Mouse (Mus musculus) neural tube, embryonic 12.5 days (tissue): ENCODE measurements around the gene Parpbp. TPM values are rescaled to one million over a fixed set of nuclear protein-coding genes. Genes with fewer than 3 reads are reported as not detected.

Source experiments
- ATAC-seq: fragments of 200-750 bp; cut with Nextera tagmentation; 2 replicates; pipeline ENCODE4 v1.8.0; 2017; ENCODE audit warnings: low read depth, mild to moderate bottlenecking, moderate TSS enrichment, moderate library complexity; ENCODE audit not compliant: low FRiP score
- H3K27ac ChIP-seq: fragments of 300-500 bp; sonication (generic); 2 replicates; pipeline ENCODE4 v1.5.1; 2016
- H3K27me3 ChIP-seq: fragments of 300-500 bp; sonication (generic); replicated peaks from 2 replicates; pipeline ENCODE4 v1.6.1; 2016; ENCODE audit warnings: mild to moderate bottlenecking
- H3K36me3 ChIP-seq: fragments of 300-500 bp; sonication (generic); 2 replicates; pipeline ENCODE4 v1.6.1; 2016; ENCODE audit warnings: mild to moderate bottlenecking
- H3K4me1 ChIP-seq: fragments of 300-500 bp; sonication (generic); 2 replicates; pipeline ENCODE4 v1.6.1; 2016
- H3K4me2 ChIP-seq: fragments of 300-500 bp; sonication (generic); replicated peaks from 2 replicates; pipeline ENCODE4 v1.6.1; 2016; ENCODE audit warnings: mild to moderate bottlenecking
- H3K4me3 ChIP-seq: fragments of 300-500 bp; sonication (generic); 2 replicates; pipeline ENCODE4 v1.5.1; 2016
- H3K9ac ChIP-seq: fragments of 300-500 bp; sonication (generic); 2 replicates; pipeline ENCODE4 v1.6.1; 2016; ENCODE audit warnings: mild to moderate bottlenecking
- H3K9me3 ChIP-seq: fragments of 300-500 bp; sonication (generic); 2 replicates; pipeline ENCODE4 v1.6.1; 2016; ENCODE audit warnings: mild to moderate bottlenecking
- WGBS: fragments of 180-500 bp; shearing (Covaris S2); methylation state at CpG from one replicate; pipeline ENCODE4 v1.1.7; 2016; 5-methylcytosine and 5-hydroxymethylcytosine counted together
- polyA plus RNA-seq: library from polyadenylated mRNA; unstranded; fragments of >200 nt; fragmentation: Nextera tagmentation; extraction: Ambion mirVana; gene quantifications from 2 replicates; pipeline ENCODE4 v1.2.1, GENCODE M21; 2016

The Parpbp gene
- 7.8 and 7.9 TPM in 2 replicates for polyA plus RNA-seq

DNA sequence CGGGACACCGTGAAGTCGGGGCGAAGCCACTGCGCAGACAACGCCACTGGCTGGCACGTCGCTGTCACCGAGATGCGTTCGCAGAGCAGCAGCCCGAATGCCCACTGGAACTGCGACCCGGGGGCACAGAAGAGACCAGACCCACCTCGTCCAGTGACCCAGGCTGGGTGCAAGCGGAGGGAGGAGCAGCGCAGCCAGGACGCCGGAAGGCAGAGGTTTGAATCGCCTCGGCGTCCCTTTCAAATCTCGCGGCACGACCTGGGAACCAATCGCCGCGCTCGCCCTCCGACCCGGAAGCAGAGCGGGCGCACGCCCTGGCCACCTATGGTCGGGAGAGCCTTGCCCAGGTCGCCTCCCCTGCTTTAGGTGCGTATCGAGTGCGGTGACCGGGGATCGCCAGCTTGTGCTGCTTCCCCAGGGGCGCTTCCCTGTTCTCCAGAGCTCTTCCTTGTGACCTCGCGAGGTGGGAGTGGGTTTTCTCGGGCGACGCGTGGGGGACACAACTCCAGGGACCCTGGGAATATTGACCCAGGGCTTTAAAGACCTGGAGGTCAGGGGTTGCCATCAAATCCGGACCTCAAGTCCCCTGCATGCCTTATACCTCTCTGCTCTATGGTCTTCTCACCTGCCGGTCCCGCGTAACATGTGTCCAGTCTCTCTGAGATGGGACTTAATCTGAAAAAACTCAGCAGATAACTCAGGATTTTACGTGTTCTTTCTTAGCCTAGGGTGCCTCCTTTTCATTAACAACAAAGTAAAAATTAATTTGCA is at the start of gene Parpbp, which contains the start of gene Nup37:
Gene Parpbp (minus strand): TSS at position 235 of the 771 bp plus-strand sequence.
Gene Nup37 (plus strand): TSS at position 286 of the 771 bp plus-strand sequence.
- peak within 1 kb of the TSS; percentile 81 for H3K4me2 ChIP-seq
- no peaks in the 10 kb centered on the region for H3K9me3 ChIP-seq
- peak within 1 kb of the TSS; percentile 68 for H3K9ac ChIP-seq
- peaks cover 16% of the 10 kb centered on the region for H3K4me1 ChIP-seq
- 1% methylated on average over 53 of the region's 53 CpGs for WGBS
- H3K27me3 ChIP-seq, result no peaks in the 10 kb centered on the region
- no peak within 1 kb of the TSS for H3K27ac ChIP-seq
- ATAC-seq, result peak; percentile 98
- peaks cover 11% of the 10 kb centered on the region; the same call in 1 of the 2 replicates for H3K36me3 ChIP-seq
- peak within 1 kb of the TSS; percentile 78 for H3K4me3 ChIP-seq

DNA sequence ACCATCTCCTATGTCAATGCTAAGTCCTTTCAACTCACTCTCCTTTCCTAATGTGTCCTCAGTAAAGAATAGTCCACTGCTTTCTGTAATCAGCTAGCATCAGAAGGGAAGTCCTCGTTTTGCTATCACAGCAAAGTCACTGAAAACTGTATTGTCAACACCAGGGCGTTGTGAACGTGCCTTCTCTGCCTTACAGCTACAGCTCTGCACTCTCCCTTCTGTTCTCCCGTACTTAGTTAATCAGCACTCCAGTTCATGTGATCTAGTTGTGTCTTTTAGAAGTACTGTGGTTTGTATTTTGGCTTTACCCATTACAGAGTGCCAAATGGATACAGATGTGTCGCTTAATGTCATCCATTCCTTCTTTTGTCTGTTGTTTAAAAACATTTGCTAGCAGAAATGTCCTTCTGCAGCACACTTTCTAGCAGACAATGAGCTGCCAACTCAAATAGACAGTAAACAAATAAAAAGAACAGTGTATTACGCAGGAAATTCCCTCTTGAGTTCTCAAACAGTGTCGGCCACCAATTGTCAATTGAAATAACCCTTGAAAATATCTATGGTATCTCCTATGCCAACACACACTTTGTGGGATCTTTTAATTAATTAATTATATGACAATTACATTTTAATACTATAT is 20.8 kb upstream of the Parpbp start:
- no peak overlapping the region for H3K4me3 ChIP-seq
- no peaks in the 10 kb centered on the region for H3K27me3 ChIP-seq
- no peak overlapping the region for H3K9ac ChIP-seq
- no peaks in the 10 kb centered on the region for H3K9me3 ChIP-seq
- WGBS, result 86% methylated on average over 7 of the region's 7 CpGs
- no peak for ATAC-seq
- H3K4me2 ChIP-seq, result no peak overlapping the region
- no peaks in the 10 kb centered on the region for H3K4me1 ChIP-seq
- no peak overlapping the region for H3K27ac ChIP-seq
- H3K36me3 ChIP-seq, result peaks cover 10% of the 10 kb centered on the region; the same call in 1 of the 2 replicates

DNA sequence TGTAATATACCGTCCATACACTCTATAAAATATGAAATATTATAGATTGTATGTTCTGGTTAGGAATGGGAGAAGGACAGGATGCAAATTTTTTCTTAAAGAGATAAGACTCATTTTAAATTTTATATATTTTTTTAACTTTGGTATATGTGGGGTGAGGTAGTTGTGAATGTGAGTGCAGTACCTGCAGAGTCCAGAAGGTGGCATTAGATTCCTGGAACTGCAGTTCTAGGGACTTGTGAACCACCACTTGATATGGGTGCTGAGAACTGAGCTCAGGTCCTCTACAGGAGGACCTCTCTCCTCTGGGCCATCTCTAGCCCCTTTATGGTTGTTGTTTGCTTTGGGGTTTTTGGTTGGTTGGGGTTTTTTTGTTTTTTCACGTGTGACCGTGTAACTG is 19.4 kb upstream of the Parpbp start:
- no peak overlapping the region for H3K9ac ChIP-seq
- H3K4me3 ChIP-seq, result no peak overlapping the region
- H3K27ac ChIP-seq, result no peak overlapping the region
- no peaks in the 10 kb centered on the region for H3K27me3 ChIP-seq
- H3K4me2 ChIP-seq, result no peak overlapping the region
- H3K36me3 ChIP-seq, result peaks cover 16% of the 10 kb centered on the region
- no peaks in the 10 kb centered on the region for H3K9me3 ChIP-seq
- ATAC-seq, result no peak
- H3K4me1 ChIP-seq, result no peaks in the 10 kb centered on the region
- WGBS, result over 99% methylated on average over 3 of the region's 3 CpGs

DNA sequence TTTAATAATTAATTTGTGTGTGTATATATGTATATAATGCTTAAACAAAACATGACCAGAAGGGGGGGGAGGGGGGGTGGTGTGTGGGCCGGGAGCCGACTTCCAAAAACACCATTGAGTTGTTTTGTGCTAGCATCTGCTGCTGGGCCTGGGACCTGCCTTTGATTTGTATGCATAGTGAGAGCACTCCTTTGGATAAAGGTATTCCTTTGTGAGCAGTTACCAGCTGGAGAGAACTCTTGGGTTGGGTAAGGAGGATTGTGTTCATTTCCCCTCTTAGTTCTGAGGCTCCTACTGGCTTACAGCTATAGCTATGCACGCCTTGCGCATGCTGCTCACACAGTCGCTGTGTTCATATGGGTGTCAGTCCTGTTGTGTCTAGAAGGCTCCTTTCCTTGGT is 15.9 kb upstream of the Parpbp start:
- WGBS, result 89% methylated on average over 5 of the region's 5 CpGs
- H3K27ac ChIP-seq, result no peak overlapping the region
- no peak overlapping the region for H3K4me2 ChIP-seq
- no peak overlapping the region for H3K9ac ChIP-seq
- no peaks in the 10 kb centered on the region for H3K4me1 ChIP-seq
- H3K9me3 ChIP-seq, result no peaks in the 10 kb centered on the region
- peaks cover 28% of the 10 kb centered on the region for H3K36me3 ChIP-seq
- no peaks in the 10 kb centered on the region for H3K27me3 ChIP-seq
- no peak overlapping the region for H3K4me3 ChIP-seq
- no peak for ATAC-seq

DNA sequence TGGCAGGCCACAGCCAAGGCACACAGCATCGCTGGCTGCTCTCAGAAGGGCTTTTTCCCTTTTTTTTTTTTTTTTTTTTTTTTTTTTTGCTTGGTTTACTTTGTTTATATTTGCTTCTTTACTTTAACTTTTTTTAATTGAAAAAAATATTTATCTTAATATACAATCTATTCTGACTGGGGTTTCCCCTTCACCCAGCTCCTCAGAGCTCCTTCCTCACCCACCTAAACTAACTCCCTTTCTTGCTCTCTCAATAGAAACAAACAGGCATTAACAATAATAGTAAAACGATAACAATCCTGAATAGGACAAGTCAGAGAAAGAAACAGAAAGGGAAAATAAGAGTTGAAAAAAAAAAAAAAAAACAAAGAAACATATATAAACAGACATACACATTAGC is 15.4 kb upstream of the Parpbp start:
- 85% methylated on average over 2 of the region's 2 CpGs for WGBS
- H3K36me3 ChIP-seq, result peaks cover 28% of the 10 kb centered on the region
- no peak overlapping the region for H3K4me2 ChIP-seq
- no peaks in the 10 kb centered on the region for H3K9me3 ChIP-seq
- no peak overlapping the region for H3K4me3 ChIP-seq
- ATAC-seq, result no peak
- no peak overlapping the region for H3K27ac ChIP-seq
- H3K4me1 ChIP-seq, result no peaks in the 10 kb centered on the region
- no peak overlapping the region for H3K9ac ChIP-seq
- H3K27me3 ChIP-seq, result no peaks in the 10 kb centered on the region

DNA sequence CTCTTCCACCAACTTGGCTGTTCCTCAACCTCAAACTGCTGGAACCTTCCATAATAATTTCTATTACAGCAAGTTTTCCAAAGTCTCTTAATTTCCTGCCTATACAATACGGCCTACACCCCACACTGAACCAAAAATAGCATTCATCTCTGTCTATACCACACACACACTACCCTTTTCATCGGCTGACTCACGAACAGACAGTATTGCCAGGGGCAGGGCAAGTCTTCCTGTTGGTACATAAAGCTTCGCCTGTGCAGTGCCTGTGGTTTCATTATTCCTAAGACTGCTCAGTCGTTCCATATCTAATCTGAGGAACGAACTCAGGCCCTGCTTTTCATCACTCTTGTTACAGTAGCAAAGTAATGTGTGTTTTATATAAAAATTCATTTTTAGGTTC is 4.9 kb upstream of the Parpbp start:
- Histone ChIP-seq H3K27ac (no peak overlapping the region), H3K9ac (no peak overlapping the region), H3K4me3 (no peak overlapping the region), H3K4me1 (peaks cover 4% of the 10 kb centered on the region; the same call in 1 of the 2 replicates), H3K9me3 (no peaks in the 10 kb centered on the region), H3K27me3 (no peaks in the 10 kb centered on the region), H3K4me2 (no peak overlapping the region), H3K36me3 (peaks cover 31% of the 10 kb centered on the region)
- ATAC-seq, result no peak
- WGBS, result 87% methylated on average over 6 of the region's 6 CpGs

DNA sequence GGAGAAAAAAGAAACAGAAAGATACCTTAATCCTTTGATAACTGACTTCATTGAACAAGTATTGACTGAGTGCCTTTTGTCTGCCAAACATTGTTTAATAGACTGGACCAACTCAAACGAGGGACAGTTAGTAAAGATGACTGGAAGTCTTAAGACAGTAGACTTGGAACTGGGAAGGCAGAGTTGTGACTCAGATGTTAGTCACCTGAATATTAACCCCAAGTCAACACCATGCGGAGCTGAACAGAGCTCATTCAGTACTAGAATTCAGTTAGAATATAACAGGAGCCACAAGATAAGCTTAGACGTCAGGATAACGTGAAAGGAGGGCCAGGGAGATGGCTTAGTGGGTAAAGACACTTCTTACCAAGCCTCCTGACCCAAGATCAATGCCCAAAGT is 3.6 kb upstream of the Parpbp start:
- Histone ChIP-seq H3K4me1 (peaks cover 15% of the 10 kb centered on the region), H3K9me3 (no peaks in the 10 kb centered on the region), H3K36me3 (peaks cover 29% of the 10 kb centered on the region), H3K27me3 (no peaks in the 10 kb centered on the region), H3K4me3 (no peak overlapping the region), H3K9ac (no peak overlapping the region), H3K4me2 (no peak overlapping the region), H3K27ac (no peak overlapping the region)
- ATAC-seq, result no peak
- WGBS, result 93% methylated on average over 4 of the region's 4 CpGs

DNA sequence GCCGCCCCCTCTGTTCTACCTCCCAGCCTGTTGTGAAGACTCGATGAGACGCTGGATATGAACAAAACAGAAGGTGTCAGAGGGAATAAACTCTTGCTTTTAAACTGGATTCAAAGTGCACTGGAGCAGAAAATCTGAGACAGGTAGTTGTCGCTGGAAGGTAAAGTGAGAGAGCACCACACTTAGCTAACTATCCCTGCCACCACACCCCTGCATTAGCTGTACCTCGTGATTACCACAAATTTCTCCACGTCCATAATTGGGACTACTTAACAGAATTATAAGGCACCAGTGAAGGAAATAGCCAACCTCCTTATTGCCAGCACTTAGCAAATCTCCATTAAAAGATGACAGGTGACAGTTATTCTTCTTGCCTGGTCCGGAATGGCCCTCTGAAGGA is 554 bp downstream of the Parpbp start:
- 27% methylated on average over 7 of the region's 7 CpGs for WGBS
- H3K36me3 ChIP-seq, result peaks cover 11% of the 10 kb centered on the region; the same call in 1 of the 2 replicates
- no peaks in the 10 kb centered on the region for H3K27me3 ChIP-seq
- H3K9me3 ChIP-seq, result no peaks in the 10 kb centered on the region
- H3K4me2 ChIP-seq, result peak overlapping the region; percentile 81
- H3K4me1 ChIP-seq, result peaks cover 16% of the 10 kb centered on the region
- 0 out of 2 replicates have a peak, but pooled peaks have one; percentile 17 for ATAC-seq
- H3K4me3 ChIP-seq, result peak overlapping the region; percentile 78
- H3K9ac ChIP-seq, result peak overlapping the region; percentile 68
- H3K27ac ChIP-seq, result no peak overlapping the region

DNA sequence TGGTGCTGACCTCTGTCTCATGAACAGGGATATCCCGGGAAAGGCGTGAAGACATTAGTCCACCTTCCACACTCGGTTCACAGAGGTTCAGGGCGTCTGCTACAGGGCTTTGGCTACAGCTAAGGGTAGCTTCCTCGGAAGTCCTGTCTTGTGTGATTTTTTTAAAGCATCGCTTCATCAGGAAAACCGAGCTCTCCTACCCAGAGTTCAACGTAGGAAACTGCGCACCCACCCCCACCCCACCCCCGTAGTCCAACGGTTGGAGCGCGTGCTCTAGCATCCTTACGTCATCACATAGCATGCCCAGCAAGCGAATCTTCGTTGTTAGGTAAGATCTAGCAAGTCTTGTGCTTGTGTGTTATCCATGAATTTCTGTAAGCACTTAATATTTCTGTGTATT is 11.1 kb downstream of the Parpbp start:
- ATAC-seq, result no peak
- no peaks in the 10 kb centered on the region for H3K4me1 ChIP-seq
- no peak overlapping the region for H3K4me3 ChIP-seq
- H3K9me3 ChIP-seq, result no peaks in the 10 kb centered on the region
- no peak overlapping the region for H3K4me2 ChIP-seq
- H3K36me3 ChIP-seq, result no peaks in the 10 kb centered on the region
- H3K27me3 ChIP-seq, result no peaks in the 10 kb centered on the region
- no peak overlapping the region for H3K27ac ChIP-seq
- H3K9ac ChIP-seq, result no peak overlapping the region
- WGBS, result 97% methylated on average over 16 of the region's 16 CpGs

DNA sequence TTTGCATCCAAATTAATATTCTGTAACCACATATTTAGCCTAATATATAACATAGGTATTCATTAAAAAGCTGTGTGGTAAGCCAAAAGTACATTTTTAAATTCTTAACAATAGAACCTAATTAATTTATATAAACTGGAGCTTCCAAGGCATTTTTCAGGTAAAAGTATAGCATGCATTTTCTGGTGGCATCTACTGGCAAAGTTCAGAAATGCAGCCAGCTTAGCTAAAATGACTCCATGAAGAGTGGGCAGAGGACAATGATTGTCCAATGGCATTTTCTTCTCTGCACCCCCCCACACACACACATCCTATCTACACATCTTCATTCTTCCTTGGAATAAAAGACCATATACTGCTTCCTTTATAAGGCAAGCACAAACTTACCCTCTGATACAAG is 27.0 kb downstream of the Parpbp start:
- ATAC-seq, result no peak
- Histone ChIP-seq H3K27me3 (no peaks in the 10 kb centered on the region), H3K9ac (no peak overlapping the region), H3K4me3 (no peak overlapping the region), H3K27ac (no peak overlapping the region), H3K4me2 (no peak overlapping the region), H3K4me1 (no peaks in the 10 kb centered on the region), H3K36me3 (no peaks in the 10 kb centered on the region), H3K9me3 (no peaks in the 10 kb centered on the region)

DNA sequence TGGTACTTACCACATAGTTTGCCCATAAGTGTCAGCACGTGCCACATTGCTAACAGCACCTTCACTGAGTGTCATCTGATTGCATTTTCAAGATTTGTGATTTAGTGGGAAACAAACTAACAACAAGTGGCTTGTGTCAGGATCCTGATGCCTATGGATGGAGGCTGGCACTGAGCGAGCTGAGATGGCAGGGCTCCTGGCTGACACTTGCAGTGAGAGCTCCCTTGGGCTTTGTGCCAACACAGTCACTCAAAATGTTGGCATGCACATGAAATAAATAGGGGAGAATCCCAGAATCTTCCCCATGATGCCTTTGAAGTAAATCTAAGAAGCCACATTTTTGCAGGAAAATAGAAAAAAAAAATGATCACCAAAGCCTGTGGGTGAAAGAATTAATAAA is 33.5 kb downstream of the Parpbp start:
- no peaks in the 10 kb centered on the region for H3K27me3 ChIP-seq
- H3K4me2 ChIP-seq, result no peak overlapping the region
- no peak overlapping the region for H3K9ac ChIP-seq
- WGBS, result 92% methylated on average over 2 of the region's 2 CpGs
- no peak for ATAC-seq
- H3K4me1 ChIP-seq, result no peaks in the 10 kb centered on the region
- H3K4me3 ChIP-seq, result no peak overlapping the region
- no peaks in the 10 kb centered on the region for H3K36me3 ChIP-seq
- H3K9me3 ChIP-seq, result no peaks in the 10 kb centered on the region
- H3K27ac ChIP-seq, result no peak overlapping the region

DNA sequence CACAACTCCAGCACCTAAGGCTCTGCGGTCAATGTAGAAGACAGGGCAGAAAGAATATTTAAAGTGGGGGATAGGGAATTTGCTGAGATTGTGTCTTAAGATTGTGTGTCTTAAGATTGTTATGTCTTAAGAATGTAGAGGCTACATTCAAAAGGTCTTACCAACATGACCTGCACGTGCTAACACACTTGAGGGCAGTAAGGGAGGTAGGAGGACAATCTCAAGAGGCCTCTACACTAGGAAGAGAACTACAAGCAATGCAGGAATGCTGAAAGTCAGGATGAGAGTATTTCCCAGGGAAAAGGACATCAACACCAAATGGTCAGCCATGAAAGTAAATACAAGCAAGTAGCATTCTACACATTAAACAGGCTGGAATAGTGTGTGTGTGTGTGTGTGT is 40.6 kb downstream of the Parpbp start:
- 94% methylated on average over 2 of the region's 2 CpGs for WGBS
- Histone ChIP-seq H3K27ac (no peak overlapping the region), H3K9me3 (no peaks in the 10 kb centered on the region), H3K36me3 (no peaks in the 10 kb centered on the region), H3K4me1 (no peaks in the 10 kb centered on the region), H3K4me2 (no peak overlapping the region), H3K4me3 (no peak overlapping the region), H3K9ac (no peak overlapping the region), H3K27me3 (no peaks in the 10 kb centered on the region)
- ATAC-seq, result no peak
